Mouse (Mus musculus): ENCODE results near the gene Txlnb.
"Not testable (repeated sequence)": the region's sequence is repeated elsewhere in the genome, so short reads cannot be mapped to it uniquely, and the experiment has no call there.

The Txlnb gene

DNA sequence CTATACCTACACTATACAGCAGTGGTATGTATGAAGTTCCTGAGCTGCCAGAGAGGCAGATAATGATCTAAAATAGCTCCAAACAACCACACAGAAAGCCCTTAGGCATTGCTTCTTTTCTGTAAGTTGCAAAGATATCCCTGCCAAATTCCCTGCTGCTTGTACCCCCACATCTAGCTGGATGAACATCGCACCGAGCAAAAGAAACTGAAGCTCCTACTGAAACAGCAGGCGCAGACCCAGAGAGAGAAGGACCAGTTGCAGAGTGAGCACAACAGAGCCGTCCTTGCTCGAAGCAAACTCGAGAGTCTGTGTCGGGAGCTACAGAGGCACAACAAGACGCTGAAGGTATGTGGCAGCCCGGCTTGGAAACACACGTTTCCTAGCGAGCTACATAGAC lies 19.0 kb downstream of the Txlnb start:
- in situ Hi-C loops (cut with MboI; ENCODE audit: unreplicated experiment in 2 of 2): no loop called here

- in situ Hi-C loops (cut with MboI; ENCODE audit: unreplicated experiment in 2 of 2): not testable (repeated sequence)
Observed at GRCm38 (mm10) chr10:17820422-17820821, 24.4 kb downstream of the Txlnb start.

- in situ Hi-C loops (cut with MboI; ENCODE audit: unreplicated experiment in 2 of 2): no loop called here
Observed at GRCm38 (mm10) chr10:17827391-17827790, 31.4 kb downstream of the Txlnb start.

- in situ Hi-C loops (cut with MboI; ENCODE audit: unreplicated experiment in 2 of 2): no loop called here
Observed at GRCm38 (mm10) chr10:17829205-17829604, 33.2 kb downstream of the Txlnb start.

GRCm38 (mm10) chr10:17831041-17831440 lies 35.0 kb downstream of the Txlnb start:
- in situ Hi-C loops (cut with MboI; ENCODE audit: unreplicated experiment in 2 of 2): no loop called here

DNA sequence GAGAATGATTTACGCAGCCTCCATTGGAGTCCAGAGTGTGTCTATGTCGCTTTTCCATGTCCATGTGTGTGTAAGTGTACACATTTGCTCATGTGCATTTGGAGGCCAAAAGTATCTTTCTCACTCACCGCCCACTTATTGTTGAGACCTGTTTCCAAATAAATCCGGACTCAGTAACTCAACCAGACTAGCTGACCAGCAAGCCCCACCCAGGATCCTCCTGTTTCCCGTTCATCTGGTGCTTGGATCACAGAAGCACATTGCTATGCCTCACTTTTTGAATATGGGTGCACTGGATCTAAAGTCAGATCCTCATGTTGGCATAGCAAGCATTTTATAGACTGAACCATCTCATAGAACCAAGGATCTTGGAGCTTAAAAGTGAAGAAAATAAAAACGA lies 39.0 kb downstream of the Txlnb start:
- in situ Hi-C loops (cut with MboI; ENCODE audit: unreplicated experiment in 2 of 2): no loop called here

DNA sequence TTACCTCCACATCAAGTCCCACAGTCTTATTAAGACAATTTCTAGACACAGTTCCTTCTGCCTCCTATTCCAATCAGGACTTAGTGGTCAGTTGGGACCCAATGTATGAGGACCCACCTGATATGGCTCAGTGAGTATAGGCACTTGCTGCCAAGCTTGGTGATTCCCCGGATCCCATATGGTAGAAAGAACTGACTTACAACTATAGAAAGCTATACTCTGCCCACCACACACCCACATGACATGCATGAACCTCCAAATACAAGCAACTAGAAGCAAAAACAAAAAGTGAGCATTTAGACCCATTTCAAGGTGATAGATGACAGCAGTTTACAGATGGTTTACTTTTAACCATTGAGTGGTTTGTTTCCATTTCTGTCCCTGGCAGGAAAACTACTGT lies 40.2 kb downstream of the Txlnb start:
- in situ Hi-C loops (cut with MboI; ENCODE audit: unreplicated experiment in 2 of 2): no loop called here

- in situ Hi-C loops (cut with MboI; ENCODE audit: unreplicated experiment in 2 of 2): no loop called here
Observed at GRCm38 (mm10) chr10:17842030-17842429, 46.0 kb downstream of the Txlnb start.

GRCm38 (mm10) chr10:17844781-17845537 lies 48.9 kb downstream of the Txlnb start:
- in situ Hi-C loops (cut with MboI; ENCODE audit: unreplicated experiment in 2 of 2): no loop called here

- in situ Hi-C loops (cut with MboI; ENCODE audit: unreplicated experiment in 2 of 2): no loop called here
Observed at GRCm38 (mm10) chr10:17857647-17858261, 61.7 kb downstream of the Txlnb start.

GRCm38 (mm10) chr10:17860701-17861480 lies 64.9 kb downstream of the Txlnb start:
- in situ Hi-C loops (cut with MboI; ENCODE audit: unreplicated experiment in 2 of 2): loop anchor here in 1 of 2 experiments (10.0 kb wide), 1 partner anchor 116 kb away; no protein-coding TSS in a partner anchor

DNA sequence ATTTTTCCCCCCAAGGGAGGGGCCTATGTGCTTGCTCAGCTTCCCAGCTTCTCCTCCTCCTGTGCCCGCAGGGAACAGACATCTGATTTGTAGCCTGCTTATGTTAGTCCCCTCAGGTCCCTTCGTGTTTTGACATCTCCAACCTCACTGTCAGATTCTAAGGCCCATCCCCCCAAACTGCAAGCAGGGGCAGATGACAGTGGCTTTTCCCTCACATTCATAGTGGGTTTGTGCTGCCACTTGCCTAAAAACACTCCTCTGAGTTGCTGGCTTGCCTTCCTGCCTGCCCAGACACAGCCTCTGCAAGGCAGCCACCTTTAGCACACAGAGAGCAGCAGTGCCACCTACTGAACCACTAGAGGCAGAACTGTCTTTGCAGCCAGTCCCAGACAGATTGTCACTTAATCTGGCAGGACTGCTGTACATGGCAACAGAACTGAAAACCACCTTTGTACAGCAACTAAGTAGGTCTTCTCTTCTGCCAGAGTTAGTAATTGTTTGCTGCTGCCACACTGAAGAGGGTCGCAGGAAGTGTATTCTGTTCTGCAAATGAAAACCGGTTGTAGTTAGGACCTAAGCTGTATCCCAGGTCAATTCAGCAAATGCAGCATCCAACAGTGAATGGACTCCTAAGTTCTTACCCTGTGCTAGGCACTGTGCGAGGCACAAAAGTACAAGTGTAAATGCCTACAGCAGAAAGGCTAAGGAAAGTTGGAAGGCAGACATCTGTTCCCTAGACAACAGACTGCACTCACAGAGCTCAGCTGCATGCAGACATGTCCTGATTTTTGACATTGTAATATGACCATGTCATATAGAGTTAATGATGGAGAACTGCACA lies 74.0 kb downstream of the Txlnb start:
- in situ Hi-C loops (cut with MboI; ENCODE audit: unreplicated experiment in 2 of 2): loop anchor here (5.0 to 10.0 kb wide), 2 partner anchors 125 to 138 kb away; no protein-coding TSS in a partner anchor

GRCm38 (mm10) chr10:17878002-17878919 lies 82.2 kb downstream of the Txlnb start:
- in situ Hi-C loops (cut with MboI; ENCODE audit: unreplicated experiment in 2 of 2): loop anchor here in 1 of 2 experiments (25.0 kb wide), 1 partner anchor 334 kb away; the partner anchor contains the start of gene Ect2l

DNA sequence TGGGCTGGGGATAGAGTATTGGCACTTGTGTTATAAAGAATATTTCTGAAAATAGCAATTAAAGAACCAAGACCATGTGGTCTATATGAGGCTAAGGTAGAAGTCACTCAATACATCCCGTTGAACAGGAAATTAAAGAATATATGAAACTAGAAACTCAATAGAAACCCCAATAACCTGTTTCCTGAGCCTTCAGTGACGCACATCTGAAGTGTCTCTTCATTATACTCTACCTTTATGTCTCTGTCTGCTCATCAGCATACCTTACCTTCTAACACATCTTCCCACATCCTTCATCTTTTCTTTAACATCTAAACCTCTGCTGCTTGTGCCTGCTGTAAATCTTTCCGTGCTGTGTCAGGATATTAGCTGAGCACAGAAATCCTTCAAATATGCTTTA lies 84.0 kb downstream of the Txlnb start:
- in situ Hi-C loops (cut with MboI; ENCODE audit: unreplicated experiment in 2 of 2): loop anchor here in 1 of 2 experiments (25.0 kb wide), 1 partner anchor 332 kb away; the partner anchor contains the start of gene Ect2l

DNA sequence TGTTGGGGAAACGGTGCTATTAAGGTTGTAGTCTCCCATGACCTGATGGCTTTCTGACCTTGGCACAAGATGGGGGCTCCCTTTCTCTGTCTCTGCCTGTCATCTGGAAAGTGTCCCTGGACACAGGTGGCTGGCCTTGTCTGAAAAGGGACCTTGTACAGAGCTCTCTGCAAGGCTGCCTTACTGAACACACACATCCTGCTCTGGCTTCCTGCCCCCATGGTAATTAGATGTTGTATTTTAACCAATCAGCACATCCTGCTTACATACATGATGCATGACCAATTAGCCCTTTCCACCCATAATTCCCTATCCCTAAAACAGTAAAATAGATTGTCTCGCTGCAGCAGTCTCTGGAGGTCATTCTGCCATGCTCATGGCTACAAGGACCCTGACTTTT lies 84.7 kb downstream of the Txlnb start:
- in situ Hi-C loops (cut with MboI; ENCODE audit: unreplicated experiment in 2 of 2): loop anchor here in 1 of 2 experiments (25.0 kb wide), 1 partner anchor 332 kb away; the partner anchor contains the start of gene Ect2l

Data from v-Abl transformed pro-B cells (cell line).